Mouse (Mus musculus) lung, postnatal 25 days (tissue): ENCODE results near the gene Tstd3.

ENCODE experiments used
- DNase-seq: peaks from one replicate; pipeline ENCODE4 v3.0.0; 2022; ENCODE audit warnings: low spot score

The Tstd3 gene

DNA sequence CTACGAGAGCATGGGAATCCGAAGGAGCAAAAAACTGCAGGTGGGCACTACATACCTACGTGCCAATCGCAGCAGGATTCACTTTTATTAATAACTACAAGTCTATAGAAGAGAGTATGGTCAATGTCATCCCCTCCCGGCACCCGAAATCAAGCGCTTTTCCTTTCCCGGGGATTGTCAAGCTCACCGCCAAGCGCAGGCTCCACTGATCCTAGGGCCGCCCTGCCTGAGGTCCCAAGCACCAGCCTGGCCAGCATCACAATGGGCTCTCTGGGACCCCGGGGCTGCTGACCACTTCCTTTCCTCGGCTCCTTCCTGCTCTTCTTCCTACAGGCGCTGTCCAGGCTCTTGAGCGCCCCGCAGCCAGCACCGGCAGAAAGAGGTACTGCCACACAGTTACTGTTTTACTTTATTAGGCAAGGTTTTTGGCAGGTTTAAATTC, at the start of gene Tstd3, which contains the start of gene Usp45:
Tstd3 (minus strand) TSS at position 350 of the 442 bp plus-strand sequence.
Usp45 (plus strand) TSS at position 294 of the 442 bp plus-strand sequence.
- peak; percentile 79 for DNase-seq

- DNase-seq, result peak; percentile 38
These were observed 47.0 kb upstream of the Tstd3 start for GRCm38 (mm10) chr4:21814029-21814428.

DNA sequence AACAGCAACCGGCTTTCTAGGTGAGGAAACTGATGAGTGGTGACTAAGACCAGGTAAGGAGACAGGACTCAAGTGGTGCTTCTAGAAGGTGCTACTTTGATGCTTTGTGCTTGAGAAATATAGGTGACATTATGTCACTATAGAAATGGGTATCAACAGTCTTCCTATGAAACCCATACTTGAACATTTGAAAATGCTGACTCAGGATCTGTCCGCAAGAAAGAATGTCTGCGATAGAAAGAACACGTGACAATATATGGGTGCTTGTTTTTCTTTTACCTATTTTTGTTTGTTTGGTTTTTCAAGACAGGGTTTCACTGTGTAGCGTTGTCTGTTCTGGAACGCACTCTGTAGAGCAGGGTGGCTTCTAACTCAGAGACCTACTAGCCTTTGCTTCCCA, 45.6 kb upstream of the Tstd3 start:
- no peak for DNase-seq

- no peak for DNase-seq
These were observed 43.6 kb upstream of the Tstd3 start for GRCm38 (mm10) chr4:21810608-21811007.

GRCm38 (mm10) chr4:21807204-21807603, 40.2 kb upstream of the Tstd3 start:
- DNase-seq, result no peak

DNA sequence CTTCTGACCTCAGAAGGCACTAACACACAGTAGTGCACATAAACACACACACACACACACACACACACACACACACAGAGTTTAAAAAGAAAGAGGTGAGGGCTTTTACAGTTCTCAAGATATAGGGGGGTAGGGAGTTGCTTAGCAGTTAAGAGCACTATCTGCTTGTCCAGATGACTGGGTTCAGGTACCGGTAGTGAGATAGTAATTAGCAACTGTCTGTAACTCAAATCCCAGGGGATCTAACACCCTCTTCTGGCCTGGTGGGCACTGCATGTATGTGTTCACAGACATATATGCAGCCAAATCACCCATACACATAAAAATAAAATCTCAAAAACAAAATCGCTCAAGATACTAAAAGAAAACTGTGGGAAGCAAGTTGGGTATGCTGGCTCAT, 34.6 kb upstream of the Tstd3 start:
- no peak for DNase-seq

DNA sequence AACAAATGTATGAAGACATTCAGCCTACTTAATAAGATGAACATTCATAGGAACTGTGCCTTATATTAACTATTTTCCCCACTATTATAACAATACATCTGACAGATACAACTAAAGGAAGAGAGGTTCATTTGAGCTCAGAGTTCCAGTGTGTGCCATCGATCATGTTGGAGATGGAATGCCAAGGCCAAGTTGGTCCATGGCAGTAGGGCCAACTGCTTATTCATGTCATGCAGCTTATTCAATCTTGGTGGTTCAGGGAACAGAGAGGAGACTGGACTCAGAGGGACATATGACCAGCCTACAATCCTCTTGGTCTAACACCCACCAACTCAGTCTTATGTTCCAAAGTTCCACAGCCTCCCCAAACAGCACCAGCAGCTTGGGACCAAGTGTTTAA, 34.0 kb upstream of the Tstd3 start:
- no peak for DNase-seq

DNA sequence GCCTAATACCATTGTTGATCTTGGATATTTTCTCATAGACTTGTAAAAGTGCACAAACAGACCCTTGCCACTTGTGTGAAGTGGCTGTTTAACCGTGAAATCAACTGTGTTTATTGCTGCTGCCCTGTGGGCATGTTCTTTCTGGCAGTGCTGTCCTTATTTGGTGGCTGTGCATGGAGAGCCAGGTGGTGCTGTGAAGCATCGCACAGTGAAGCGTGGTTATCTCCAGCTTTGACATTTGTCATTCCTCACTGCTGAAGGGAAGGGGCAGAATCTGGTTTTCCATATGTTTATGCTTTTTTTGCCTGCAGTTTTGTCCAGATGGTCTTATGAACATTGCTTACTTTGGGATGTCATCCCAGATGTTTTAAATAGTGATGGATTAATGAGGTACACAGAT, 26.6 kb upstream of the Tstd3 start:
- no peak for DNase-seq

GRCm38 (mm10) chr4:21789836-21790235, 22.8 kb upstream of the Tstd3 start:
- DNase-seq, result no peak

- DNase-seq, result no peak
These were observed 21.9 kb upstream of the Tstd3 start for GRCm38 (mm10) chr4:21788903-21789302.

- no peak for DNase-seq
These were observed 19.3 kb upstream of the Tstd3 start for GRCm38 (mm10) chr4:21786268-21786667.

GRCm38 (mm10) chr4:21780816-21781726, 14.1 kb upstream of the Tstd3 start:
- DNase-seq, result no peak

DNA sequence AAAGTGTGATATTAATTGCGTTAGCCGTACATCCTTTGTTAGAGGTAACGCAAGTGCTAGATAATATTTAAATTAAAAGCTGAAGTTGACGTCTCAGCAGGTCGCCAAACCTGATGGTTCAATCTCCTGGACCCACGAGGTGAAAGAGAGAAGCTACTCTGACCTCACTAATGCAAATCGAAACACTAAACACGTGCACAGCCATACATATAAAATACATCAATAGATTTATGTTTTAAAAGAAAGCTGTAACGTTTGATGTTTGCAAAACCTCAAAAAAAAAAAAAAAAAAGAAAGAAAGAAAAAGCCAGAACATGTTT, 9.9 kb upstream of the Tstd3 start:
- no peak for DNase-seq

DNA sequence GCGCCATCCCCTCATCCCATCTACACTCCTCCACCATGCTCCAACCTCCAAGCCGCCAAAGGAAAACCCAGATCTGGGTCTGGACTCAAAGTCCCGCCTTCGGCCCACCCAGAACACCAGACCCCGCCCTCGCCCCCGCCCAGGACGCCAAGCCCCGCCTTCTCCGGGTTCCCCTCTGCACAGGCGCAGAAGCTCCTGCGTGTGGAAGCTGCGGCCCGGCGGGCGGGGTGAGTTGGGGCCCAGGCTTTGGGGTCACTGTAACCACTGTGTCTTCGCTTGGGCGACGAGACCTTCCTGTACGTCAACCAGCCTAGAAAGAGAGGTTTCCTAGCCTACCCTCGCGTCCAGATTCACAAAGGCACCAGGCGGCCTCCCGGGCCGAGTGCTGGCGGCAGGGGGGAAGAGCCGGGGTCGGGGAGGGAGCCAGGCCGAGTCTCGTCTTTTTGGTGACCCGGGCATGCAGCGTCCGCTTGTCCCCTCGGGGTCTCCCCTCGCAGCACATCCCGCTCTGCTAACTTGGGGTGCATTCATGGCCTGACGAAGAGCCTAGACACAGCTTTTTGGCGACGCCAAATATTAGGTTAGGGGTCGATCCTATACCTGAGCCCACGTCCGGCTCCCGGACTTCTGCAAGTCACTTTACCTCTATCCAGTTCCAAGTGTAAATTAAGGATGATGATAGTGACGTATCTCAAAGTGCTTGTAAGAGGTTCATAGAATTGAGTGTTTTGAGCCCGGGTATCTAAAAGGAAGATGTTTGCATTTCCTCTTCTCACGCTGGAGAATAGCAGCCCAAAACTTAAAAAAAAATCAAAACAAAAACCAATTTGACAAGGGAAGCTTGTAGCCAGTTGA, 9.3 kb upstream of the Tstd3 start:
- DNase-seq, result peak; percentile 88

DNA sequence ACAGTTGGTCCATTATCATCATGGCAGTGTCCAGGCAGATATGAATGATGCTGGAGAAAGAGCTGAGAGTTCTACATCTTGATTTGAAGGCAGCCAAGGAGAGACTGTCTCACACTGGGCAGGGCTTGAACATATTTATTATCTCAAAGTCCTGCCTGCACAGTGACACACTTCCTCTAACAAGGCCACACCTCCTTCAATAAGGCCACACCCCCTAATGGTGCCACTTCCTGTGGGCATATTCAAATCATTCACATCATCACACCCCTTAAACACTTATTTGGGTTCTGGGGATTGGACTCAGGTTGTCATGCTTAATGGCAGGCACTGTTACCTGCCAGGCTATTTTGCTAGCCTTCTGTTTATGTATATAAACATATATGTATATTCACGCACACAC, 5.3 kb upstream of the Tstd3 start:
- no peak for DNase-seq

GRCm38 (mm10) chr4:21771064-21771463, 4.1 kb upstream of the Tstd3 start:
- DNase-seq, result no peak

GRCm38 (mm10) chr4:21766171-21766862, 695 bp downstream of the Tstd3 start:
- no peak for DNase-seq

- no peak for DNase-seq
These were observed 3.2 kb downstream of the Tstd3 start for GRCm38 (mm10) chr4:21763827-21764226.

DNA sequence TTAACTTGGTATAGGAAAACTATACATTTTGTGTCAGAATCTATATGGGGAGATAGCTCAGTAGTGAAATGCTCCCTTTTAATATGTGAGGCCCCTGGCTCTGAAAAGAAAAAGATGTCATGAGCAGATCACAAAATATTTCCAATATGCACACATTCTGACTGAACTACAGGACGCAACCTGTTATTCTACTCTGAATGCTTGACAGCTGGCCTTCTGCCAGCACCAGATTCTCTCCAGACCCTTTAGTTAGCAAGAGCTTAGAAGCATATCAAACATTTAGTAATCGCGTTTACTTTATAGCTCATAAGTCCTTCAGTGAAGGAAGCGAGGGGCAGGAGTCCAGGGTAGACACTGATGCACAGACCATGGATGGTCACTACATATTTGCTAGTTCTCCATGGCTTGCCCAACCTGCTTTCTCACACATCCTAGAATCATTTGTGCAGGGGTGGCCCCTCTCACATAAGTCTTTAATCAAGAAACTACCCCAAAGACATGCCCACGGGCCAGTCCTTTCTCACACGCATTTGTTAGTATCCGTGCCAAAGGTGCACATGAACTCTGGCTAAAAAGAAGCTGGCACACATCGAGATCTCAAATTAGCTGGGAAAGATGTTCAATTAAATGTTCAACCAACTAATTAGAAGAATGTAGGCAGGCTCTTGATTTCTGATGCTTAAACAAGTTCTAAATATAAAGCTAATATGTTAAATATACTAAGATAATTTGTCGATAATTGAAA, 5.4 kb downstream of the Tstd3 start:
- no peak for DNase-seq

- DNase-seq, result no peak
These were observed 8.2 kb downstream of the Tstd3 start for GRCm38 (mm10) chr4:21758860-21759259.

GRCm38 (mm10) chr4:21755123-21755789, 11.8 kb downstream of the Tstd3 start:
- DNase-seq, result peak; percentile 34
